Mouse (Mus musculus): ENCODE data around the gene Impdh1.
"Not testable (repeated sequence)": the region's sequence is repeated elsewhere in the genome, so short reads cannot be mapped to it uniquely, and the experiment has no call there.

Impdh1 gene

GRCm38 (mm10) chr6:29215881-29216501 lies at the start of gene Impdh1:
TSS of gene Impdh1 (minus strand) at chr6:29216364.
- peak; percentile 95 for DNase-seq (ENCODE audit: extremely low spot score)

- DNase-seq (ENCODE audit: extremely low spot score), result no peak
Observed at GRCm38 (mm10) chr6:29264456-29264781, 48.3 kb upstream of the Impdh1 start.

GRCm38 (mm10) chr6:29263650-29264455 lies 47.7 kb upstream of the Impdh1 start:
- no peak for DNase-seq (ENCODE audit: extremely low spot score)

- no peak for DNase-seq (ENCODE audit: extremely low spot score)
Observed at GRCm38 (mm10) chr6:29261831-29262230, 45.7 kb upstream of the Impdh1 start.

GRCm38 (mm10) chr6:29259418-29259817 lies 43.3 kb upstream of the Impdh1 start:
- DNase-seq (ENCODE audit: extremely low spot score), result no peak

GRCm38 (mm10) chr6:29247072-29247471 lies 30.9 kb upstream of the Impdh1 start:
- no peak for DNase-seq (ENCODE audit: extremely low spot score)

- no peak for DNase-seq (ENCODE audit: extremely low spot score)
Observed at GRCm38 (mm10) chr6:29246585-29246984, 30.4 kb upstream of the Impdh1 start.

GRCm38 (mm10) chr6:29246183-29246582 lies 30.0 kb upstream of the Impdh1 start:
- DNase-seq (ENCODE audit: extremely low spot score), result no peak

GRCm38 (mm10) chr6:29245272-29246120 lies 29.3 kb upstream of the Impdh1 start:
- DNase-seq (ENCODE audit: extremely low spot score), result no peak

- no peak for DNase-seq (ENCODE audit: extremely low spot score)
Observed at GRCm38 (mm10) chr6:29242265-29242664, 26.1 kb upstream of the Impdh1 start.

- DNase-seq (ENCODE audit: extremely low spot score), result no peak
Observed at GRCm38 (mm10) chr6:29241697-29242096, 25.5 kb upstream of the Impdh1 start.

GRCm38 (mm10) chr6:29240806-29241205 lies 24.6 kb upstream of the Impdh1 start:
- DNase-seq (ENCODE audit: extremely low spot score), result peak; percentile 54

- DNase-seq (ENCODE audit: extremely low spot score), result no peak
Observed at GRCm38 (mm10) chr6:29234272-29234671, 18.1 kb upstream of the Impdh1 start.

- DNase-seq (ENCODE audit: extremely low spot score), result no peak
Observed at GRCm38 (mm10) chr6:29233710-29234109, 17.5 kb upstream of the Impdh1 start.

- no peak for DNase-seq (ENCODE audit: extremely low spot score)
Observed at GRCm38 (mm10) chr6:29232321-29232720, 16.2 kb upstream of the Impdh1 start.

- DNase-seq (ENCODE audit: extremely low spot score), result no peak
Observed at GRCm38 (mm10) chr6:29231799-29232198, 15.6 kb upstream of the Impdh1 start.

GRCm38 (mm10) chr6:29230386-29230785 lies 14.2 kb upstream of the Impdh1 start:
- no peak for DNase-seq (ENCODE audit: extremely low spot score)

GRCm38 (mm10) chr6:29229265-29229913 lies 13.2 kb upstream of the Impdh1 start:
- no peak for DNase-seq (ENCODE audit: extremely low spot score)

- not testable (repeated sequence) for DNase-seq (ENCODE audit: extremely low spot score)
Observed at GRCm38 (mm10) chr6:29217717-29218116, 1.6 kb upstream of the Impdh1 start.

GRCm38 (mm10) chr6:29215181-29215580 lies 983 bp downstream of the Impdh1 start:
- no peak for DNase-seq (ENCODE audit: extremely low spot score)

- no peak for DNase-seq (ENCODE audit: extremely low spot score)
Observed at GRCm38 (mm10) chr6:29214776-29215175, 1.4 kb downstream of the Impdh1 start.

GRCm38 (mm10) chr6:29214245-29214644 lies 1.9 kb downstream of the Impdh1 start:
- DNase-seq (ENCODE audit: extremely low spot score), result no peak

Measured in embryo, embryonic 9.5 days (tissue).